Mouse (Mus musculus): ENCODE measurements around the gene Arf3.
A peak's percentile ranks its signal among the peaks of the same experiment; 100 is the strongest.
"Not testable (repeated sequence)": the region's sequence is repeated elsewhere in the genome, so short reads cannot be mapped to it uniquely, and the experiment has no call there.

Gene Arf3

DNA sequence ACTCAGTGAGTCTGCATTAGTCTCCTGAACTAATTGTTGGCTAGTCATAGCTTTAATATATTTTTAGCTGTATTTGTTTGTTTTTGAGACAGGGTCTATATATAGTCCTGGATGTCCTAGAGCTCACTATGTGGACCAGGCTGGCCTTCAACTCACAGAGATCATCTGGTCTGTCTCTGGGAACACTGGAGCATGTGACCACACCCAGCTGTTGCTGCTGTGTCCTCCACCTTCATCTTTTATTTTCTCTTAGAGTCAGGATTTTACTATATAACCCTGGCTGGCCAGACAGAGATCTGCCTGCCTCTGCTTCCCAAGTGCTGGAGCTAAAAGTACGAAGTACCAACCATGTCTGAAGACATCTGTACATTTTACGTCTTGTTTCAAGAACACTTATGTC is 13.9 kb downstream of the Arf3 start:
- no peak for DNase-seq

DNA sequence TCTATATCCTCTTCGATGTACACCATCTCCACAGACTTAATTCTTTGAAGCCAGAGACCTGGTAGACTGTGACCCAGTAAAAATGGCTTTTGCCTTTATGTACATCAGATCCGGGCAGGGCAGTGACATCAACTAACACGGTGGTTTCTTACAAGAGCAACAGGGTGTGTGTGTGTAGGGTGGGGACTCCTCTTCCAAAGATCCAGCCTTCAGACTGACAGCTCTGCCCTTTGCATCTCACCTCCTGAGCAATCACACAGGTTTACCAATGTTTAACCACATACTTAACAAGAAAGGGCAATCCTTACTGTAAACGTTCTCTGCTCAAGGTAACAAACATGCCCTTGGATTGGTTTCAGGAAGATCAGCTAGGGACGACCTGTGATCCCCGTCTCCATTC is 15.7 kb downstream of the Arf3 start:
- DNase-seq: no peak

DNA sequence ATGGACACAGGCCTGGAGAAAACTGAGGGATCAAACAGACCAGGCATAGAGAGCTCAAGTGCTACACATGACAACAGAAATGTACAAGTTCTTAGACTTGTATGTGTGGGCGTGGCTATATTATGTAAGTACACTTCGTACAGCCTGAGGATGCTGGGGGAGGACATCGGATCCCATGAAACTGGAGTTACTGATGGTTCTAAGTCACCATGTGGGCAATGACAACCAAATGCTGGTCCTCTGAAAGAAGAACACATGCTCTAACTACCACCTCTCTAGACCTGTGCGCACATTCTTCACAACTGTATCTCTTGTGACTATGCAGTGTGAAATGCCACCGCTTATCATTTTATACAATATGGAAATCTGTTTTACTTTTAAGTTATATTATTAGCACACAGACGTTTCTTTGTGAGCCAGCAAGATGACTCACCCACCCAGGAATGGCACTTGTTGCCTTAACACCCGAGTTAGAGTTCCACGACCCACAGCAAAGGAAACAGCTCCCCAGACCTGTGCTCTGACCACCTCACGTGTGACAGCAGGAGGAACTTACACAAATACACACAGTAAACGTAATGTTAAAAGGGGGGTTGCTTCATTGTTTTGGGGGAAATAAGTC is 16.6 kb downstream of the Arf3 start:
- no peak for DNase-seq

DNA sequence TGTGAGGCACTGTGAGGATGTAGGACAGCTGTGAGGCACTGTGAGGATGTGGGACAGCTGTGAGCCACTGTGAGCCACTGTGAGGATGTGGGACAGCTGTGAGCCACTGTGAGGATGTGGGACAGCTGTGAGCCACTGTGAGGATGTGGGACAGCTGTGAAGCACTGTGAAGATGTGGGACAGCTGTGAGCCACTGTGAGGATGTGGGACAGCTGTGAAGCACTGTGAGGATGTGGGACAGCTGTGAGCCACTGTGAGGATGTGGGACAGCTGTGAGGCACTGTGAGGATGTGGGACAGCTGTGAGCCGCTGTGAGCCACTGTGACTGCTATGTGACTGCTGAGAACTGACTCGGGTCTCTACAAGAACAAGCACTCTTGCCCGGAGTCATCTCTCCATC is 19.2 kb downstream of the Arf3 start:
- DNase-seq: not testable (repeated sequence)

- no peak for DNase-seq
Observed at GRCm38 (mm10) chr15:98742766-98743428, 20.1 kb downstream of the Arf3 start.

- DNase-seq: no peak
Observed at GRCm38 (mm10) chr15:98740219-98740618, 22.8 kb downstream of the Arf3 start.

GRCm38 (mm10) chr15:98738796-98739195 is 24.2 kb downstream of the Arf3 start:
- DNase-seq: no peak

DNA sequence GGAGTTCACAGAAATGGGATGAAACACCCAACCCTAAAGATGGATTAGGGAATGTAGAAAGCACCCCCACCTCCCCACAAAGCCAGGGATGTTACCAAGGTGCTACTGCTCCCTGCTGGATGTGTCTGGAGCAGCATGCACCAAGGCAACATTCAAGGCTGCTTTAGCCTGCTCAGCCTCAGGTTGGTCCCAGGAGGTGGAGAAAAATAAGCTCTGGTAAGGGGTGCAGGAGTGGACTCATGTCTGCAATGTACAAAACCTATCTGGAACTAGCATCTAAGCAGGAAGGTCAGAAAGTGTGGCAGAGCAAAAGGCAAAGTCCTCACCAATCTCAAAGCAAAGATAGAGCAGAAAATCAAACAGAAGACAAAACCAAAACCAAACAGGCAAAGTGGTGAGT is 25.1 kb downstream of the Arf3 start:
- DNase-seq: peak; percentile 69 to 75

GRCm38 (mm10) chr15:98736521-98736920 is 26.5 kb downstream of the Arf3 start:
- no peak for DNase-seq

GRCm38 (mm10) chr15:98733976-98734566 is 28.9 kb downstream of the Arf3 start:
- no peak for DNase-seq

GRCm38 (mm10) chr15:98733370-98733769 is 29.6 kb downstream of the Arf3 start:
- no peak for DNase-seq

DNA sequence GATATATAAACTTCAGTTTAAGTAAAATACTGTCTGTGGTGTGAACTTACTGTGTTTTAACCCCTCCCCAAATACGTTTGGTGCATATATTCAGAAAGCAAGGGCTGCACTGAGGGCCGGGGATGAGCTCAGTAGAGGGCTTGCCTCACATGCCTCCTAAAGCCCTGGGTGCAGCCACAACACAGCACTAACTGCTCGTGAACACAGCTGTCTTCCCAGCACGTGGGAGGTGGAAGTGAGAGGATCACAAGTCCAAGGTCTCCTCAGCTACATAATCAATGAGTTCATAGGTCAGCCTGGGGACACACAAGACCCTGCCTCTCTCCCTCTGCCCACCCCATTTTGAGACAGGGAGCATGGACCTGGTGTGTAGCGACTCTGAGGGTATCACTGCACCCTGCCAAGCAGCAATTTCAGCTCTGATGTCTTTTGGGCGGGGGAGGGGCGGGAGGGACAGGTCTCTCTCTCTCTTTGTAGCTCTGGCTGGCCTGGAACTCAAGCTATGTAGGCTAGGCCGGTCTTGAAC is 30.9 kb downstream of the Arf3 start:
- no peak for DNase-seq

DNA sequence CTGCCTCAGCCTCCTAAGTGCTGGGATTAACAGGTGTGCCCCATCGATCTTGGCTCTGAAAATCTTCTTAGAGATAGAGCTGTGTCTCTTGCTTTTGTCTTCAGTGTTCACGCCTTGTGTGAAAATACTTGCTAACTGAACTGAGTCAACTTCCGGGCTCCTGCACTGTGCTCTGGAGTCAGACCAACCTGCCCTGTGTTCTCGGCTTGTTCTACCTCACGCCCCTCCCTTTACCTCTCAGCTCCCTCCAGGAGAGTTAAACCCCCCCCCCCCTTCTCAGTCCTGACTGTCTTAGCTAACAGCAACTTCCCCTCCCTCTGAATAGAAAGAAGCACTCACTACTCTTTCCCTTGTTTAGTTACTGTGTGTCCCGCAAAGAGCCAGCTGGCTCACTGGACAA is 32.2 kb downstream of the Arf3 start:
- no peak for DNase-seq

- DNase-seq: no peak
Observed at GRCm38 (mm10) chr15:98729791-98730545, 33.0 kb downstream of the Arf3 start.

DNA sequence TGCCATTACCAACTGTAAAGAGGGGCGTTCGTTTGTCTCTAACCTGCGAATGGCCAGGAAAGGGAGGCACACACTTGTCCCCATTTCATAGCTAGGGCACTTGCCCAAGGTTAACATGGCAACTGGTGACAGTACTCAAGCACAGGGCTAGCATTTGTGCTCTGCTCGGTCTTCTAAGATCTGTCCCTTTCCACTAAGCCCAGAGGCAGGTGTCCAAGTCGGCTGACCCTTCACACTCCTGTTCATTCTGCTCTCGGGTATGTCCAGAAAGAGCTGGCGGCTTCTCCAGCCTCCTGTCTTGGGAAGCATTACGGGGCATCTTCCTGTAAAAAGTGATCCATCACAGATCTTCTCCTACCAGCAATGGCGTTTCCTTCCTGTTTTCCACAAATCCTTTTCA is 34.6 kb downstream of the Arf3 start:
- peak; percentile 46 to 54 for DNase-seq

GRCm38 (mm10) chr15:98727443-98728321 is 35.3 kb downstream of the Arf3 start, which contains the start of gene Fkbp11:
Gene Fkbp11 (minus strand): TSS chr15:98728198.
- peak; percentile 68 to 71 for DNase-seq

GRCm38 (mm10) chr15:98726746-98727145 is 36.3 kb downstream of the Arf3 start:
- DNase-seq: no peak

DNA sequence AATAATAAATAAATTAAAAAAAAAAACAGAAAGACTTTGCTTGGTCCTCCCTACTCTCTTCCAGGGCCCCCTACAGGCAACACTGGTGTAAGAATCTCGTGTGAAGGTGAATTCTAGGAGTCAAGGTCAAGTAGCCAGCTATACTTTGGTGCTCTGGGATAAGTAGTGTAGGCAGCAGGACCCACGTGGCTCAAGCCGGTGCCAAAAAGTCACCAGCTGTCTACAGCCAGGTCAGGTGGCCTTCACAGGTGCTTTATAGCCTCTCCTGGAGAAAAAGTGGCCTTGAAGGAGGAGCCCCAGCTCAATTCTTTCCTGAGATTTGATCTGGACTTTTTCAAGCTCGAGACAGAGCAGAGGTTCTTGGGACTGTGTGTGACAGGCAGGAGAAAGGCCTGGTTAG is 36.9 kb downstream of the Arf3 start:
- DNase-seq: no peak

DNA sequence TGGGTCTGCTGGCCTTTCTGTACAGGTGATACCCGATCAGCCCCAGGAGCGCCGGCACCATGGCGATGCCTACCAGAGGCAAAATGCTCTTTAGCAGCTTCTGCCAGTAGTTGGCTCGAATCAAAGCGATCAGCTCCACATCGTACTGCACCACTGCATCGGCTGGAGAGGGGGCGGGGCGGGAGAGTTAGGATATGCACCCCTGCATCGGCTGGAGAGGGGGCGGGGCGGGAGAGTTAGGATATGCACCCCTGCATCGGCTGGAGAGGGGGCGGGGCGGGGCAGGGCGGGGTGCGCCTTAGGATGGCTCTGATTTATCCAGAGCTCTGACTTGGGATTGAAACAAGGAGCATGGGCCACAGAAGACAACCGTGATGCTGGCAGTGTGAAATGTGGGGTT is 38.6 kb downstream of the Arf3 start:
- DNase-seq: peak in 1 of 2 experiments; percentile 22

GRCm38 (mm10) chr15:98722854-98723253 is 40.2 kb downstream of the Arf3 start:
- no peak for DNase-seq

GRCm38 (mm10) chr15:98722191-98722590 is 40.8 kb downstream of the Arf3 start:
- no peak for DNase-seq

DNA sequence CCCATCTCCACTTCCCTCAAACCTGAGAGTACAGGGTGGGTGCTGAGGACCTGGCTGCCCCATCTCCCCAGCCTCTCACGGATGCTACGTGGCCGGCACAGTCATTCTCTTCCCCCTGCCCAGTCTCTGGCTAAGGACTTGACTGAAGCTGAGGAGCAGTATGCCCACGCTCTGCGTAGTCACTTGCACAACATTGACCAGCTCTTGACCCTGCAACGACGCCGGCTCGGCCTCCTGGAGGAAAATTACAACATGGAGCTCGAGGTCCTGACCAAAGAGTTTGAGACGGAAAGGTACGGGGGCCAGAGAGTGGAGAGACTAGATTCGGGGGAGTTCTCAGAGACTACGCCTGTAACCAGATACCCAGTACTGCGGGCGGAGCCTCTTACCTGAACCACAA is 45.7 kb downstream of the Arf3 start:
- DNase-seq: no peak

All from cerebellum, postnatal 10 days (tissue).